Comparison of ENCODE assay signal across 10 mouse cellular contexts in the genomic region with DNA sequence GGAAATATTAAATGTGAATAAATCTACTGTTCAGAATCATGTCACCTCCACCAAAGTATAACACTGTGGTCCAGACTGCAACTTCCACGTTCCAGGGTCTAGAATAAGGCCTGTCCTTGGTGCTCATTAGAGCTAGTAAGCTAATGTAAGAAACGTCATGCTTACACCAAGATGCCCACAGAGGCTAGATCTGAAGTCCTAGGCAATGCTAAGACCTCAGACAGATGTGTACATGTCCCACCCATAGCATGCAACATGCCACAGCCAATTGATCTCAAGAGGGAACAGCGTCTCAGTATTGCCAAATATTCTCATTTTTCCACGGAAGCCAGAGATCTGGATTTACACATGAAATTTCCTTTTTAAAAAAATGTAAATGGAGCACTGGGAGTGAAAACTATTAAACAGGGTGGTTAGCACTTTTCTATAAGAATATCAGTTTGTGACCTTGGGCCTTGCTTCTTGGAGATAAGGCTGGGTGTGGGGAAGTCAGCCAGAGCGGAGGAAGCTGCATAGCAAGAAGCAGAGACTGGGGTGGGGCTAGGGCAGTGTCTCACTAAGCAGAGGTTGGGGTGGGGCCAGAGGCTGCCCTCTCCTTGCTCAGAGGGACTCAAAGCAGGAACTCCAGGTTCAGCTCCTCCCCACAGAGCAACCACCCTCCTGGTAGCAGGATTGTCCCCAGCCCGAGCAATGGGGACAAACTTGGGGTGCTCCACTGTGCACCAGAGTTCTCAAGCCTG. TPM values are rescaled to one million over a fixed set of nuclear protein-coding genes. Genes with fewer than 3 reads are reported as not detected.
DNase-seq lines count a peak whose midpoint lies in the region; ATAC-seq and TF ChIP-seq lines count a peak whose summit lies in the region.
"Had no signal": no experiment of that assay in that cellular context is flagged by ENCODE, and none has a peak within 500 bp of the region (broad histone marks: within the 10 kb centered on the region; RNA-seq: fewer than 3 reads in every experiment).

No protein-coding gene starts in this region.

- WGBS in heart, embryonic 15.5 days = 70% methylated on average over 6 of the region's 6 CpGs
- WGBS in liver, postnatal 0 days (ENCODE audit: insufficient replicate concordance) = 40% methylated on average over 6 of the region's 6 CpGs

- intact Hi-C loops in heart, postnatal 10 days (cut with DNase I) = loop anchor here (5.0 kb wide), 1 partner anchor 34 kb away; no protein-coding TSS in a partner anchor

- 0 out of 2 replicates have a peak overlapping the region, but pooled peaks have one; percentile 2 for H3K27ac ChIP-seq in heart, embryonic 15.5 days
- H3K27ac ChIP-seq in liver, postnatal 0 days (ENCODE audit: low read depth) = peak overlapping the region; percentile 85

- DNase-seq in heart, postnatal 10 days = no peak
- DNase-seq in c-Kit-negative CD71-positive TER-119-positive erythroid progenitor cells, embryonic 14.5 days (ENCODE audit: low read depth, low spot score) = peak; percentile 84
- peak; percentile 84 for DNase-seq in liver, postnatal 0 days
- DNase-seq in spleen, postnatal 36 days (ENCODE audit: low spot score in 2 of 2) = peak; percentile 81 to 87
- no peak for DNase-seq in Muller cell, postnatal 12 days (ENCODE audit: inconsistent ontology term)
- no peak for DNase-seq in frontal cortex, postnatal 25 days (ENCODE audit: low spot score in 2 of 2)
- no peak for DNase-seq in frontal cortex, postnatal 36 days (ENCODE audit: low spot score in 2 of 2)
- DNase-seq: cerebellum, adult 11-12 months; layer of hippocampus, adult 9-11 months had no signal

- TF ChIP-seq CTCF in liver, postnatal 0 days (IDR thresholded peaks at IDR 0.05; ENCODE audit: low read depth) = no peak

- no peaks in the 10 kb centered on the region for H3K9me3 ChIP-seq in heart, embryonic 15.5 days (replicated peaks)
- H3K9me3 ChIP-seq in liver, postnatal 0 days (ENCODE audit: low read length) = no peaks in the 10 kb centered on the region

- no peaks in the 10 kb centered on the region for H3K27me3 ChIP-seq in heart, embryonic 15.5 days
- H3K27me3 ChIP-seq in liver, postnatal 0 days (ENCODE audit: insufficient read depth, low read length) = no peaks in the 10 kb centered on the region

- TF ChIP-seq EP300 in liver, postnatal 0 days (IDR thresholded peaks at IDR 0.05; ENCODE audit: low read depth) = peak; percentile 90

- no peak overlapping the region for H3K4me3 ChIP-seq in heart, embryonic 15.5 days
- H3K4me3 ChIP-seq in liver, postnatal 0 days (ENCODE audit: low read depth, low read length) = peak overlapping the region; percentile 24; the same call in 1 of the 2 replicates

- H3K9ac ChIP-seq in heart, embryonic 15.5 days = no peak overlapping the region
- H3K9ac ChIP-seq in liver, postnatal 0 days (replicated peaks) = peak overlapping the region; percentile 41

- no peaks in the 10 kb centered on the region for H3K36me3 ChIP-seq in heart, embryonic 15.5 days
- no peaks in the 10 kb centered on the region for H3K36me3 ChIP-seq in liver, postnatal 0 days (replicated peaks; ENCODE audit: insufficient read depth, low read length)

- no peak for ATAC-seq in heart, embryonic 15.5 days (replicated peaks; ENCODE audit: insufficient number of reproducible peaks, insufficient read depth, low FRiP score, low read depth)
- ATAC-seq in liver, postnatal 0 days = peak; percentile 99

- no peak overlapping the region for H3K4me2 ChIP-seq in heart, embryonic 15.5 days
- H3K4me2 ChIP-seq in liver, postnatal 0 days (ENCODE audit: low read depth, low read length) = peak overlapping the region; percentile 64

- H3K4me1 ChIP-seq in heart, embryonic 15.5 days (replicated peaks) = peaks cover 33% of the 10 kb centered on the region
- H3K4me1 ChIP-seq in liver, postnatal 0 days (ENCODE audit: insufficient read depth) = peaks cover 53% of the 10 kb centered on the region

RNA-seq across cellular contexts. Expression of a gene that starts 1.6 kb away (rescaled TPM):
- polyA plus RNA-seq in heart, embryonic 15.5 days (2015; fragmentation: Nextera tagmentation; extraction: Ambion mirVana) = 37.8 and 43.0 TPM in 2 replicates
- 100 to 1,000 TPM; 290 to 325 TPM for total RNA-seq in heart, postnatal 10 days (2021)
- 0.16 and 0.47 TPM in 2 replicates for polyA plus RNA-seq in liver, postnatal 0 days (2015; fragmentation: Nextera tagmentation; extraction: Ambion mirVana)

RNA-seq across cellular contexts. Expression of a gene that starts 5.5 kb away (rescaled TPM):
- polyA plus RNA-seq in heart, embryonic 15.5 days (2015; fragmentation: Nextera tagmentation; extraction: Ambion mirVana) = 25.6 and 28.4 TPM in 2 replicates
- total RNA-seq in heart, postnatal 10 days (2021) = 10 to 100 TPM; 20.7 to 23.8 TPM
- 9.8 and 10.1 TPM in 2 replicates for polyA plus RNA-seq in liver, postnatal 0 days (2015; fragmentation: Nextera tagmentation; extraction: Ambion mirVana)

Comparison
In these comparisons a context has a peak if more than half of its experiments do, and no peak if none do; other contexts are left out.
1. DNase-seq: peak in c-Kit-negative CD71-positive TER-119-positive erythroid progenitor cells, embryonic 14.5 days (single experiment), liver, postnatal 0 days (single experiment) and spleen, postnatal 36 days (2 of 2); none in heart, postnatal 10 days (0 of 2), Muller cell, postnatal 12 days (single experiment), frontal cortex, postnatal 25 days (0 of 2) and frontal cortex, postnatal 36 days (0 of 2).
2. RNA of a gene that starts 1.6 kb away (polyA plus RNA-seq): 37.8 to 43.0 TPM in heart, embryonic 15.5 days; 0.16 to 0.47 TPM in liver, postnatal 0 days; every median in the first group is over 10 times any median in the second.